Mouse (Mus musculus) limb, embryonic 15.5 days (tissue): ENCODE data around the gene Gsap. TPM values are rescaled to one million over a fixed set of nuclear protein-coding genes. Genes with fewer than 3 reads are reported as not detected.
"Not testable (repeated sequence)": the region's sequence is repeated elsewhere in the genome, so short reads cannot be mapped to it uniquely, and the experiment has no call there.

Source experiments
- ATAC-seq: fragments of 200-750 bp; cut with Nextera tagmentation; 2 replicates; pipeline ENCODE4 v1.8.0; 2017; ENCODE audit warnings: low read depth, moderate TSS enrichment; ENCODE audit not compliant: insufficient number of reproducible peaks, low FRiP score, low TSS enrichment
- H3K27ac ChIP-seq: fragments of 300-500 bp; sonication (generic); 2 replicates; pipeline ENCODE4 v1.5.1; 2015; ENCODE audit warnings: moderate library complexity, mild to moderate bottlenecking, inconsistent platforms
- H3K27me3 ChIP-seq: fragments of 300-500 bp; sonication (generic); 2 replicates; pipeline ENCODE4 v1.6.1; 2015; ENCODE audit warnings: inconsistent platforms
- H3K36me3 ChIP-seq: fragments of 300-500 bp; sonication (generic); 2 replicates; pipeline ENCODE4 v1.6.1; 2015; ENCODE audit warnings: inconsistent platforms
- H3K4me1 ChIP-seq: fragments of 300-500 bp; sonication (generic); 2 replicates; pipeline ENCODE4 v1.6.1; 2015; ENCODE audit warnings: inconsistent platforms
- H3K4me2 ChIP-seq: fragments of 300-500 bp; sonication (generic); 2 replicates; pipeline ENCODE4 v1.6.1; 2015; ENCODE audit warnings: mild to moderate bottlenecking, inconsistent platforms
- H3K4me3 ChIP-seq: fragments of 300-500 bp; sonication (generic); 2 replicates; pipeline ENCODE4 v1.5.1; 2015; ENCODE audit warnings: mild to moderate bottlenecking, inconsistent platforms
- H3K9ac ChIP-seq: fragments of 300-500 bp; sonication (generic); 2 replicates; pipeline ENCODE4 v1.6.1; 2015; ENCODE audit warnings: inconsistent platforms
- H3K9me3 ChIP-seq: fragments of 300-500 bp; sonication (generic); 2 replicates; pipeline ENCODE4 v1.6.1; 2016; ENCODE audit warnings: inconsistent platforms
- WGBS: fragments of 180-500 bp; shearing (Covaris S2); methylation state at CpG from one replicate; pipeline ENCODE4 v1.1.7; 2015; 5-methylcytosine and 5-hydroxymethylcytosine counted together
- polyA plus RNA-seq: library from polyadenylated mRNA; unstranded; fragments of >200 nt; fragmentation: Nextera tagmentation; extraction: Ambion mirVana; gene quantifications from 2 replicates; pipeline ENCODE4 v1.2.1, GENCODE M21; 2015

Gene Gsap
- 2.8 TPM in 2 replicates for polyA plus RNA-seq

GRCm38 (mm10) chr5:21185764-21186685 lies at the start of gene Gsap:
Gene Gsap (plus strand): TSS chr5:21186255.
- 0 out of 2 replicates have a peak, but pooled peaks cover 3% of the 10 kb centered on the region for H3K27me3 ChIP-seq
- H3K9me3 ChIP-seq, result no peaks in the 10 kb centered on the region
- no peaks in the 10 kb centered on the region for H3K36me3 ChIP-seq
- H3K4me1 ChIP-seq, result peaks cover 12% of the 10 kb centered on the region; the same call in 1 of the 2 replicates
- WGBS, result 5% methylated on average over 43 of the region's 43 CpGs
- H3K4me2 ChIP-seq, result peak within 1 kb of the TSS; percentile 90
- peak; percentile 65 for ATAC-seq
- peak within 1 kb of the TSS; percentile 42 for H3K9ac ChIP-seq
- H3K4me3 ChIP-seq, result peak within 1 kb of the TSS; percentile 58
- H3K27ac ChIP-seq, result no peak within 1 kb of the TSS

DNA sequence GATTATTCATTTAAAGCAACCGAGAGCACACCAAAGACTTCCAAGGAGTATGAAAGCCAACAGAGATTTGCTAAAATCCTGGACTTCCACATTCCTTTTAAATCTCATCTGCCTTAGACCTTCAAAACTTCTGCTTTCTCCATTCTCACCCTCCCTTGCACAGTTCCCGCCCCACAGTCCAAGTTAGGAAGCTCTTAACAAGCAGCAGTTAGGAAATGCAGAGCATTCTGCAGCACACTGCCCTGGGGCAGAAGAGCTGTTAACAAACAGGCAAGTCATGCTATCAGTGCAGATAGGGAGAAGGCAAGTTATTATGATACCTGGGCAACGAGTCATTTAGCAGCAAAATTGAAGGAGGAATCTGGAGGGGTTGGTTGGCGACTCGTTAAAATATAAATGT lies 49.5 kb upstream of the Gsap start:
- no peak overlapping the region for H3K9ac ChIP-seq
- 51% methylated on average over 5 of the region's 5 CpGs for WGBS

GRCm38 (mm10) chr5:21139505-21139904 lies 46.5 kb upstream of the Gsap start:
- 0 out of 2 replicates have a peak, but pooled peaks have one; percentile 19 for ATAC-seq
- peaks cover 17% of the 10 kb centered on the region for H3K4me1 ChIP-seq
- no peaks in the 10 kb centered on the region for H3K9me3 ChIP-seq
- no peaks in the 10 kb centered on the region for H3K36me3 ChIP-seq
- no peak overlapping the region for H3K9ac ChIP-seq
- H3K4me3 ChIP-seq, result no peak overlapping the region
- H3K27ac ChIP-seq, result no peak overlapping the region
- 49% methylated on average over 9 of the region's 9 CpGs for WGBS
- H3K4me2 ChIP-seq, result no peak overlapping the region
- H3K27me3 ChIP-seq, result no peaks in the 10 kb centered on the region

More for the DNA sequence above, 49.5 kb upstream of the Gsap start:
- Histone ChIP-seq H3K36me3 (no peaks in the 10 kb centered on the region), H3K4me3 (no peak overlapping the region), H3K27me3 (no peaks in the 10 kb centered on the region), H3K9me3 (no peaks in the 10 kb centered on the region), H3K4me2 (no peak overlapping the region), H3K27ac (peak overlapping the region; percentile 51; the same call in 1 of the 2 replicates), H3K4me1 (peaks cover 16% of the 10 kb centered on the region)
- no peak for ATAC-seq

DNA sequence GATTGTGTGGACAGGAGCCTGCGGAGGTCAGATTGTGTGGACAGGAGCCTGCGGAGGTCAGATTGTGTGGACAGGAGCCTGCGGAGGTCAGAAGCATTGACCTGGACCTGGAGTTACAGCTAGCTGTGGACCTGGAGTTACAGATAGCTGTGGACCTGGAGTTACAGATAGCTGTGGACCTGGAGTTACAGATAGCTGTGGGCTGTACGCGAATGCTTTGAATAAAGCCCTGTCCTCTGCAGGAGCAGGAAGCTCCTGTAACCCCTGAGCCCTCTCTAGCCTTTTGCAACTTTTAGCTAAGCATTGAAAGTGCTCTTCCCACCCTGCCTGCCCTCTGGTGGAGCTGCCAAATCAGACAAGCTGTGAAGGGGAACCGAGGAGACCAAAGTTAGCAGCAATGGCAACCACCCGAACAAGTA lies 44.9 kb upstream of the Gsap start:
- H3K4me2 ChIP-seq, H3K9ac ChIP-seq, H3K4me3 ChIP-seq, H3K36me3 ChIP-seq, H3K27me3 ChIP-seq, H3K9me3 ChIP-seq, ATAC-seq, H3K27ac ChIP-seq: not testable (repeated sequence)
- WGBS, result 69% methylated on average over 7 of the region's 7 CpGs
- peaks cover 15% of the 10 kb centered on the region for H3K4me1 ChIP-seq

- Histone ChIP-seq H3K9me3 (no peaks in the 10 kb centered on the region), H3K27me3 (no peaks in the 10 kb centered on the region), H3K27ac (no peak overlapping the region), H3K4me2 (no peak overlapping the region), H3K36me3 (no peaks in the 10 kb centered on the region), H3K4me1 (peaks cover 10% of the 10 kb centered on the region), H3K9ac (no peak overlapping the region), H3K4me3 (no peak overlapping the region)
- 49% methylated on average over 5 of the region's 5 CpGs for WGBS
- ATAC-seq, result no peak
Observed at GRCm38 (mm10) chr5:21141626-21142025, 44.4 kb upstream of the Gsap start.

DNA sequence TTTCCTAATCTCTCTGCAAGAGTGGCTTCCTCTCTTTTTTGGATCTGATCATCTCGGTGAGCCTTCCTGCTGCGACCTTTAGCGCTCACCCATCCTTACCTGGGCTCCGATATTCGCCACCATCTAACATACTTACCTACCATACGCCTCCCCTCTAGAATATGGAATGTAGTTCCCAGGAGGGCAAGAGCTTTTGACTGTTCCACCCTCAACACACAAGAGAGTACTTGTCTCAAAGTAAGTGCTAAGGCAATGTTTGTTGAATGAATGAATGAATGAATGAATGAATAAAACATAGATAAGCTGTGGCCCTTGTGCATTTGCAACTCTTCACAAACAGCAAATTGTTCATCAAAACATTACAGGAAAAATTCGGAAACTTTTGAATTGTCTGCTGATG lies 43.0 kb upstream of the Gsap start:
- H3K27ac ChIP-seq, result no peak overlapping the region
- WGBS, result 91% methylated on average over 7 of the region's 7 CpGs
- H3K4me2 ChIP-seq, result no peak overlapping the region
- no peak for ATAC-seq
- peaks cover 8% of the 10 kb centered on the region; the same call in 1 of the 2 replicates for H3K4me1 ChIP-seq
- no peaks in the 10 kb centered on the region for H3K9me3 ChIP-seq
- H3K27me3 ChIP-seq, result no peaks in the 10 kb centered on the region
- no peak overlapping the region for H3K4me3 ChIP-seq
- H3K9ac ChIP-seq, result no peak overlapping the region
- no peaks in the 10 kb centered on the region for H3K36me3 ChIP-seq

- Histone ChIP-seq H3K36me3 (no peaks in the 10 kb centered on the region), H3K27me3 (no peaks in the 10 kb centered on the region), H3K4me3 (no peak overlapping the region), H3K27ac (no peak overlapping the region), H3K4me2 (no peak overlapping the region), H3K4me1 (peaks cover 6% of the 10 kb centered on the region; the same call in 1 of the 2 replicates), H3K9me3 (no peaks in the 10 kb centered on the region), H3K9ac (no peak overlapping the region)
- 16% methylated on average over 8 of the region's 8 CpGs for WGBS
- ATAC-seq, result peak; percentile 89
Observed at GRCm38 (mm10) chr5:21144506-21145169, 41.4 kb upstream of the Gsap start.

GRCm38 (mm10) chr5:21148358-21148757 lies 37.7 kb upstream of the Gsap start:
- no peaks in the 10 kb centered on the region for H3K36me3 ChIP-seq
- H3K9ac ChIP-seq, result no peak overlapping the region
- no peak overlapping the region for H3K4me3 ChIP-seq
- peaks cover 3% of the 10 kb centered on the region; the same call in 1 of the 2 replicates for H3K4me1 ChIP-seq
- ATAC-seq, result no peak
- WGBS, result 55% methylated on average over 3 of the region's 3 CpGs
- no peak overlapping the region for H3K4me2 ChIP-seq
- no peaks in the 10 kb centered on the region for H3K9me3 ChIP-seq
- no peak overlapping the region for H3K27ac ChIP-seq
- no peaks in the 10 kb centered on the region for H3K27me3 ChIP-seq

GRCm38 (mm10) chr5:21153672-21154071 lies 32.4 kb upstream of the Gsap start:
- Histone ChIP-seq H3K27ac (no peak overlapping the region), H3K4me1 (no peaks in the 10 kb centered on the region), H3K27me3 (no peaks in the 10 kb centered on the region), H3K36me3 (no peaks in the 10 kb centered on the region), H3K4me2 (no peak overlapping the region), H3K9me3 (no peaks in the 10 kb centered on the region), H3K9ac (no peak overlapping the region), H3K4me3 (no peak overlapping the region)
- WGBS, result 79% methylated on average over 1 of the region's 1 CpGs
- ATAC-seq, result no peak

- Histone ChIP-seq H3K4me2 (no peak overlapping the region), H3K36me3 (no peaks in the 10 kb centered on the region), H3K9me3 (no peaks in the 10 kb centered on the region), H3K27me3 (no peaks in the 10 kb centered on the region), H3K27ac (no peak overlapping the region), H3K4me1 (no peaks in the 10 kb centered on the region), H3K4me3 (no peak overlapping the region), H3K9ac (no peak overlapping the region)
- ATAC-seq, result no peak
- 71% methylated on average over 3 of the region's 3 CpGs for WGBS
Observed at GRCm38 (mm10) chr5:21156770-21157169, 29.3 kb upstream of the Gsap start.

- Histone ChIP-seq H3K4me2 (no peak overlapping the region), H3K27me3 (no peaks in the 10 kb centered on the region), H3K36me3 (no peaks in the 10 kb centered on the region), H3K9me3 (no peaks in the 10 kb centered on the region), H3K4me3 (no peak overlapping the region), H3K4me1 (no peaks in the 10 kb centered on the region), H3K9ac (no peak overlapping the region), H3K27ac (no peak overlapping the region)
- ATAC-seq, result no peak
- 79% methylated on average over 3 of the region's 3 CpGs for WGBS
Observed at GRCm38 (mm10) chr5:21159536-21159935, 26.5 kb upstream of the Gsap start.

DNA sequence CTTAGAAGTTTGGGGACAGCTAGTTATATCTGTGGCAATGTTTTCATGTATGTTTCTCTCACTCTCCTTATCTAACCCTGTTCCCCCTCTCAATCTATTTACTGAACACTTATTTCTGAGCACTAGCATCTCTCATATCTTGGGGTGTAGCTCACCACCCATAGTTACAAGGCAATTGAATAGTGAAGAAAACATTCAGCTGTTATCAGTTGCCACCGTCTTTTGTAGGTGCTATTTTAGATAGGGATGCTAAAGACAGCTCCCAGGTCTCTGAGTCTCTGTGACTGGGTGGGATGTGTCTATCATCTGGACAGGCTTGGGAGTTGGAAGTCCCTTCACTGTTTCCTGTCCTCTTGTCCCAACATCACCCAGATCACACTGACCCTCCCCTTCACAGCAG lies 25.3 kb upstream of the Gsap start:
- Histone ChIP-seq H3K9ac (no peak overlapping the region), H3K36me3 (no peaks in the 10 kb centered on the region), H3K27me3 (no peaks in the 10 kb centered on the region), H3K27ac (no peak overlapping the region), H3K4me1 (no peaks in the 10 kb centered on the region), H3K9me3 (no peaks in the 10 kb centered on the region), H3K4me3 (no peak overlapping the region), H3K4me2 (no peak overlapping the region)
- no peak for ATAC-seq
- WGBS, result 71% methylated on average over 1 of the region's 1 CpGs
